Comparison of ENCODE assay signal across 15 mouse cellular contexts in genomic region chrX:142737099-142737498, GRCm38 (mm10). TPM values are rescaled to one million over a fixed set of nuclear protein-coding genes. Genes with fewer than 3 reads are reported as not detected.
A peak's percentile ranks its signal among the peaks of the same experiment; 100 is the strongest.
DNase-seq lines count a peak whose midpoint lies in the region; ATAC-seq lines count a peak whose summit lies in the region.
"Had no signal": no experiment of that assay in that cellular context is flagged by ENCODE, and none has a peak within 500 bp of the region (broad histone marks: within the 10 kb centered on the region; RNA-seq: fewer than 3 reads in every experiment).

No protein-coding gene starts in this region.

- no peaks in the 10 kb centered on the region for H3K36me3 ChIP-seq in forebrain, embryonic 11.5 days (ENCODE audit: control insufficient read depth, insufficient read depth, low read length)
- H3K36me3 ChIP-seq: midbrain, embryonic 15.5 days had no signal

- H3K9ac ChIP-seq in forebrain, embryonic 11.5 days (ENCODE audit: low read length): no peak overlapping the region
- H3K9ac ChIP-seq: forebrain, embryonic 13.5 days; lung, embryonic 14.5 days; midbrain, embryonic 15.5 days had no signal

- DNase-seq in thymus, postnatal 0 days (ENCODE audit: low spot score): peak; percentile 25
- DNase-seq in thymus, postnatal 10 days (ENCODE audit: low spot score in 2 of 2): no peak
- DNase-seq in T-cell, adult 2 months (ENCODE audit: low spot score): peak; percentile 18
- DNase-seq in right cerebral cortex, postnatal 36 days (ENCODE audit: low spot score in 2 of 2): no peak
- DNase-seq in forebrain, embryonic 11.5 days (ENCODE audit: low spot score): no peak
- DNase-seq in spleen, adult 18-20 months: no peak
- DNase-seq: cerebellum, postnatal 10 days; right cerebral cortex, postnatal 14 days had no signal

- H3K4me3 ChIP-seq in forebrain, embryonic 11.5 days (ENCODE audit: low read depth, low read length): no peak overlapping the region
- H3K4me3 ChIP-seq: forebrain, embryonic 13.5 days; midbrain, embryonic 15.5 days had no signal

- H3K4me1 ChIP-seq in forebrain, embryonic 11.5 days (replicated peaks; ENCODE audit: control insufficient read depth, insufficient read depth, low read length): no peaks in the 10 kb centered on the region
- H3K4me1 ChIP-seq: midbrain, embryonic 15.5 days had no signal

- no peak overlapping the region for H3K4me2 ChIP-seq in forebrain, embryonic 11.5 days (ENCODE audit: low read depth, low read length, severe bottlenecking)
- H3K4me2 ChIP-seq: forebrain, embryonic 13.5 days; liver, embryonic 11.5 days; lung, embryonic 14.5 days; midbrain, embryonic 15.5 days had no signal

- H3K27me3 ChIP-seq in forebrain, embryonic 11.5 days (ENCODE audit: control insufficient read depth, insufficient read depth, low read length): peaks cover 4% of the 10 kb centered on the region; the same call in 1 of the 2 replicates
- H3K27me3 ChIP-seq: forebrain, embryonic 13.5 days had no signal

- H3K27ac ChIP-seq in forebrain, embryonic 11.5 days (ENCODE audit: low read depth, low read length): no peak overlapping the region
- H3K27ac ChIP-seq: forebrain, embryonic 13.5 days; macrophage; midbrain, embryonic 15.5 days had no signal

- 76% methylated on average over 4 of the region's 4 CpGs for WGBS in forebrain, embryonic 11.5 days

- peak; percentile 92 for ATAC-seq in inflammation-experienced regulatory T-cells, adult 6 months
- ATAC-seq in forebrain, embryonic 11.5 days (replicated peaks; ENCODE audit: low FRiP score): no peak
- ATAC-seq: forebrain, embryonic 13.5 days; hindbrain, embryonic 16.5 days; midbrain, embryonic 15.5 days had no signal

- no peaks in the 10 kb centered on the region for H3K9me3 ChIP-seq in forebrain, embryonic 11.5 days (ENCODE audit: control insufficient read depth, low read length)
- H3K9me3 ChIP-seq: forebrain, embryonic 13.5 days; midbrain, embryonic 15.5 days had no signal

RNA-seq across cellular contexts. Expression of gene Tmem164, which starts 55.9 kb away (rescaled TPM):
- polyA plus RNA-seq in thymus, postnatal 0 days (2015; fragmentation: Nextera tagmentation; extraction: Ambion mirVana): 30.7 and 35.4 TPM in 2 replicates
- 10 to 100 TPM; 15.3 to 19.7 (median 18.9) TPM for polyA plus RNA-seq in inflammation-experienced regulatory T-cells, adult 6 months (2017; shearing (Covaris generic))
- 37.6 and 42.6 TPM in 2 replicates for polyA plus RNA-seq in forebrain, embryonic 11.5 days (2014; fragmentation: Nextera tagmentation; extraction: Ambion mirVana)

Comparison
In these comparisons a context has a peak if more than half of its experiments do, and no peak if none do; other contexts are left out.
1. DNase-seq: peak in thymus, postnatal 0 days (single experiment) and T-cell, adult 2 months (single experiment); none in thymus, postnatal 10 days (0 of 2), right cerebral cortex, postnatal 36 days (0 of 2), forebrain, embryonic 11.5 days (single experiment) and spleen, adult 18-20 months (0 of 2).